Mouse (Mus musculus): ENCODE results near the gene Kcng3. TPM values are rescaled to one million over a fixed set of nuclear protein-coding genes. Genes with fewer than 3 reads are reported as not detected.

Gene Kcng3
- polyA plus RNA-seq (2014; fragmentation: Nextera tagmentation; extraction: Ambion mirVana), result not detected in 2 replicates

DNA sequence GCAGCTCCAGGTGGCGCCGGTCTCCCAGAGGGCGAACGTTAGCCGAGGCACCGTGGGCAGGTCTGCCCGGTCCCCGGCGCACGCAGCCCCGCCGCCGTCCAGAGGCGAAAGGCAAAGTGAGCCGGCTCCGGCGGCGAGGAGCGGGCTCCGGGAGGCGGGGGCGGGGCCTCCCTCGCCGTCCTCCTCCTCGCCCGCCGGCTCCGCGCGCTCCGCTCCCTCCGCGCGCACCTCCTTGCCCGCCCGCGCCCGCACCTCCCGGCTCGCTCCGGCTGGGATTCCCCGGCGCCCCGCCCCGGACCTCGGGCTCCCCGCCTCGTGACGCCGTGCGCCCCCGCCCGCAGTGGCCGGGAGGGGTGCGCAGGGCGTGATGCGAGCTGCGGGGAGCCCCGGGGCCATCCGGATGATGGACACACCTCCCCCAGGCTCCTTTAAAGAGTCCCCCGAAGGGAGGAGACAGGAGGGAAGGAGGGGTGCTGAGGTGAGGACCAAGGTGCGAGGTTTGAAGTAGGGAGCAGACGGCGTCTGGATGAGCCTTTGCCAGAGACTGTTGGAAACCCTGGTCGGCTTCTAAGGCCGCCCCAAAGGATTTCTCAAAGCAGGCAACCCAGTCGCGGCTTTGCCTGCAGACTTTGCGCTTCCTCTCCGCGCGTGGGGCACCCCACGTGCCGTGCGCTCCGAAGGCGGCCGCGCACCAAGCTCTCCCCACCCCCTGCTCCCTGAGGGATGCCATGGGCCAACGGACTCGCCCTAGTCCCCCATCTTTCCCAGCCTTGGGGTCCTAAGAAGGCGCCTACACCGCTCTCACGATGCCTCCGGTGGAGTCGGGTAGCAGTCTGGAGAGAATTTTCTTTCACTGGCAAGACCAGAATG is at the start of gene Kcng3:
TSS of gene Kcng3 (minus strand) at position 113 of the 870 bp plus-strand sequence.
- H3K4me3 ChIP-seq (ENCODE audit: low read depth, low read length), result peak within 1 kb of the TSS; percentile 57
- no peaks in the 10 kb centered on the region for H3K36me3 ChIP-seq (ENCODE audit: control insufficient read depth, insufficient read depth, low read length)
- H3K4me1 ChIP-seq (ENCODE audit: control insufficient read depth, insufficient read depth, low read length), result peaks cover 14% of the 10 kb centered on the region; the same call in 1 of the 2 replicates
- peak within 1 kb of the TSS; percentile 43; the same call in 1 of the 2 replicates for H3K9ac ChIP-seq (ENCODE audit: low read depth, low read length)
- peak within 1 kb of the TSS; percentile 88 for H3K4me2 ChIP-seq
- under 1% methylated on average over 70 of the region's 86 CpGs for WGBS (ENCODE audit: insufficient replicate concordance)
- H3K27me3 ChIP-seq (ENCODE audit: control insufficient read depth, insufficient read depth, low read length), result peaks cover 55% of the 10 kb centered on the region
- peak; percentile 52 for ATAC-seq (replicated peaks; ENCODE audit: insufficient number of reproducible peaks, low FRiP score, low TSS enrichment)
- no peak within 1 kb of the TSS for H3K27ac ChIP-seq (ENCODE audit: low read depth, low read length)
- H3K9me3 ChIP-seq (replicated peaks; ENCODE audit: control insufficient read depth, low read length), result no peaks in the 10 kb centered on the region

DNA sequence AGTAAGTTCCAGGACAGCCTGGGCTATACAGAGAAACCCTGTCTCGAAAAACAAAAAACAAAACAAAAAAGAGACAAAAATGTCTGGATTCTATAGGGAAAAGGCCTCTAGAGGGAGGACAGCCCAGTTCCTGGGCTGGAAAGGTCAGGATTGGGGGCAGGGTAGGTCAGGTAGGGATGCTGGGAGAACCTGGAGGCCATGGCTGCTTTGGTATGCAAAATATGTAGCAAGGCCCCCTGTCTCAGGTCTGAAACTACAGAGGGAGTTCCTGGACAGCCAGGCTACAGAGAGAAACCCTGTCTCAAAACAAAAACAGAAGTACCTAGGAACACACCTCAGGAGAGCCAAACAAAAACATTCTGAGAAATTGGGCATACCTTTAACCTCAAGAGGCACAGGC is 45.7 kb upstream of the Kcng3 start:
- no peak overlapping the region for H3K4me2 ChIP-seq
- no peak for ATAC-seq (replicated peaks; ENCODE audit: insufficient number of reproducible peaks, low FRiP score, low TSS enrichment)
- H3K36me3 ChIP-seq (ENCODE audit: control insufficient read depth, insufficient read depth, low read length), result no peaks in the 10 kb centered on the region
- H3K27me3 ChIP-seq (ENCODE audit: control insufficient read depth, insufficient read depth, low read length), result no peaks in the 10 kb centered on the region
- H3K27ac ChIP-seq (ENCODE audit: low read depth, low read length), result no peak overlapping the region
- H3K4me3 ChIP-seq (ENCODE audit: low read depth, low read length), result no peak overlapping the region
- no peaks in the 10 kb centered on the region for H3K4me1 ChIP-seq (ENCODE audit: control insufficient read depth, insufficient read depth, low read length)
- 83% methylated on average over 1 of the region's 1 CpGs for WGBS (ENCODE audit: insufficient replicate concordance)
- no peaks in the 10 kb centered on the region for H3K9me3 ChIP-seq (replicated peaks; ENCODE audit: control insufficient read depth, low read length)
- no peak overlapping the region for H3K9ac ChIP-seq (ENCODE audit: low read depth, low read length)

DNA sequence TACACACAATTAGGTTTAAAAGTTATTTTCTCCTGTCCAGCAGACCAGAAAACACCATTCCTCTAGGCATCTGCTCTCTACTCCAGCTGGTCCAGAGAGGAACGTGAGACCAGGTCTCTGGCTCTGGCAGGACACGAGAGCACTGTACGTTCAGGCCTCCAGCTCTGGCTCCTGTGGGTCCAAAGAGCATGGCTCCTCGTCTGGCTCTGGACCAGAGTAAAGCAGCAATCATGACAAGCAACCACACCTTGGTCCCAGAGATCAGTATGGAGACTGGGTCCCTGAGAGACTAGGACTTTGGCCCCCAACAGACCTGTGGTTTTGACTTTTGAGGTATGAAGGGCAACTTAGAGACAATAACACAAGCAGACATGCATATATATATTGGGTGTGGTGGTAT is 41.0 kb upstream of the Kcng3 start:
- Histone ChIP-seq H3K9ac (ENCODE audit: low read depth, low read length) (no peak overlapping the region), H3K4me3 (ENCODE audit: low read depth, low read length) (no peak overlapping the region), H3K9me3 (replicated peaks; ENCODE audit: control insufficient read depth, low read length) (no peaks in the 10 kb centered on the region), H3K4me2 (no peak overlapping the region), H3K27ac (ENCODE audit: low read depth, low read length) (no peak overlapping the region), H3K27me3 (ENCODE audit: control insufficient read depth, insufficient read depth, low read length) (no peaks in the 10 kb centered on the region), H3K36me3 (ENCODE audit: control insufficient read depth, insufficient read depth, low read length) (no peaks in the 10 kb centered on the region), H3K4me1 (ENCODE audit: control insufficient read depth, insufficient read depth, low read length) (no peaks in the 10 kb centered on the region)
- ATAC-seq (replicated peaks; ENCODE audit: insufficient number of reproducible peaks, low FRiP score, low TSS enrichment), result no peak
- WGBS (ENCODE audit: insufficient replicate concordance), result 74% methylated on average over 4 of the region's 4 CpGs

DNA sequence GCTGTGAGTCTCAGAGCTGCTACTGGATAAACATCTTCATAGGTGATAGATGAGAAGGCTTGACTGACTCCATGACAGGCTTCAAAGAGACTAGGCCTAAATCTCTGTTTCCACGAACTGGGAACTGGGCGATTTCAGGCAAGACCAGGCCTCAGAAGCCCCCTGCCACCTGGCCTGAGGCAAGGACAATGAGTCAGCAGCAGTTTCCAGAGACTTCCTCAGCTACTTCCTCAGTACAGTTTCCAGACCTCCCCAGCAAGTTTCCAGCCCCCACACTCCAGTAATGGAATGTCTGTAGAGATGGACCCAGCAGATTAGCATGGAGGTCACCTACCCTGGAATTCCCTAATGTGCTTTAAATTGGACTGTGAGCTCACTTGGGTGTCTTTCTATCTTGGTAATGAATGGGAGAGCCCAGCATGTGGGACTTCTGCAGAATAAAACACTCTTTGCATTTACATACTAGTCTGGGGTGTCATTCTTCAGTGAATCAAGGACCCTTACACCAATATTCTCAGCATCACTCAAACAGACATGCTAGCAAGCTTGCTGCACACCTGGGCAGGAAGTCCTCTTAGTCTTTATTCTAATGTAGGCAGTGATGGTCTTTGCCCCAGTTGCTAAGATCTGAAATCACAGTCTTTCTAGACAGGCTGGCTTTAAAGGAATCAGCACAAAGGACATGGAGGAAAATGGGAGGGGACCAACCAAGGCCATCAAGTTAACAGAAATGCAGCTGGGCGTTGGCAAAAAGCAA is 36.4 kb upstream of the Kcng3 start:
- Histone ChIP-seq H3K9ac (ENCODE audit: low read depth, low read length) (no peak overlapping the region), H3K27ac (ENCODE audit: low read depth, low read length) (no peak overlapping the region), H3K27me3 (ENCODE audit: control insufficient read depth, insufficient read depth, low read length) (no peaks in the 10 kb centered on the region), H3K4me3 (ENCODE audit: low read depth, low read length) (no peak overlapping the region), H3K4me2 (no peak overlapping the region), H3K9me3 (replicated peaks; ENCODE audit: control insufficient read depth, low read length) (no peaks in the 10 kb centered on the region), H3K4me1 (ENCODE audit: control insufficient read depth, insufficient read depth, low read length) (no peaks in the 10 kb centered on the region), H3K36me3 (ENCODE audit: control insufficient read depth, insufficient read depth, low read length) (no peaks in the 10 kb centered on the region)
- WGBS (ENCODE audit: insufficient replicate concordance), result 69% methylated on average over 3 of the region's 3 CpGs
- ATAC-seq (replicated peaks; ENCODE audit: insufficient number of reproducible peaks, low FRiP score, low TSS enrichment), result no peak

DNA sequence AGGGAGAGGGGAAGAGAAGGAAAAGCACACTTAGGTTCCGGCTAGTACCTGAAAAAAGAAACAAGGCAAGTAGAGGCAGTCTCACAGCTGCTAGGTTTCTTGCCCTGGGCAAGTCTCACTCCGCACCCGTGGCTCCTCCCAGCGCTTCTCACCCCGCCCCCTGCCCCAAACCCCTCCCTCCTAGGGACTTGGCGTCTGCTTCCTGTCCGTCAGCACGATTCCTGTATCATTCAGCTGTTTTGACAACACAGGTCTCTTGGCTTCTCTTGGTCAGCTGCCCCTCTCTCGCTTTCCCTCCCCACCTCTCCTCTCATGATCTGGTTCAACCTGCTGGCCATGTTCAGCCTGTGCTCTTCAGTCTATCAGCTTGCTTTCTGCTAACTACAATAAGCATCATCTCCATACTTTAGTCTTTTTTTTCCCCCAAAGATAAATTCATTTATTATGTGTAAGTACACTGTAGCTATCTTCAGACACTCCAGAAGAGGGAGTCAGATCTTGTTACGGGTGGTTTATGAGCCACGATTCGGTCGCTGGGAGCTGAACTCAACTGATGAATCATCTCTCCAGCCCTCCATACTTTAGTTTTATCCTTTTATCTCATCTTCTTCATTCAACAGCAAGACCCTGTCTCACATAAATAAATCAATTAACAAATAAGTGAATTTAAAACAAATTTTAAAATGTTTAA is 35.0 kb upstream of the Kcng3 start:
- peak; percentile 65; the same call in 1 of the 2 replicates for ATAC-seq (replicated peaks; ENCODE audit: insufficient number of reproducible peaks, low FRiP score, low TSS enrichment)
- peak overlapping the region; percentile 17; the same call in 1 of the 2 replicates for H3K4me2 ChIP-seq
- H3K4me1 ChIP-seq (ENCODE audit: control insufficient read depth, insufficient read depth, low read length), result no peaks in the 10 kb centered on the region
- no peak overlapping the region for H3K9ac ChIP-seq (ENCODE audit: low read depth, low read length)
- WGBS (ENCODE audit: insufficient replicate concordance), result 39% methylated on average over 13 of the region's 13 CpGs
- H3K27me3 ChIP-seq (ENCODE audit: control insufficient read depth, insufficient read depth, low read length), result no peaks in the 10 kb centered on the region
- H3K27ac ChIP-seq (ENCODE audit: low read depth, low read length), result no peak overlapping the region
- H3K36me3 ChIP-seq (ENCODE audit: control insufficient read depth, insufficient read depth, low read length), result no peaks in the 10 kb centered on the region
- H3K9me3 ChIP-seq (replicated peaks; ENCODE audit: control insufficient read depth, low read length), result no peaks in the 10 kb centered on the region
- no peak overlapping the region for H3K4me3 ChIP-seq (ENCODE audit: low read depth, low read length)

DNA sequence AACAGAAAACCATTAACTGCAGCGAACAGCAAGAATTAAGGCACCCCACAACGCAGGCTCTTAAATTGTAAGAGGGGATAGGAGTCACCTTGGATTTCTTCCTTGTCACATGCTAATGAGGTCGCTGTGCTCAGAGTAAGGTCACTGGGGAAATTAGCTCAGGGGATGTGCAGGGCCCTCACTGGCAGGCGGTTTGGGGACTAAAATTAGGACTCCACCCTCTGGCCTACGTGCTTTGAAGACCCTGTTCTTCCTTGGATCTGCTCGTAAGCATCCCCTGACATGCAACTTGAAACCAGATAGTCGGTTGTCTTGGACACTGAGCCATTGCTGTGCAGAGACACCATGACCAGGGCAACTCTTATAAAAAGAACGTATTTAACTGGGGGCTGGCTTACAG is 33.1 kb upstream of the Kcng3 start:
- no peaks in the 10 kb centered on the region for H3K9me3 ChIP-seq (replicated peaks; ENCODE audit: control insufficient read depth, low read length)
- H3K36me3 ChIP-seq (ENCODE audit: control insufficient read depth, insufficient read depth, low read length), result no peaks in the 10 kb centered on the region
- H3K9ac ChIP-seq (ENCODE audit: low read depth, low read length), result no peak overlapping the region
- H3K27ac ChIP-seq (ENCODE audit: low read depth, low read length), result no peak overlapping the region
- H3K4me2 ChIP-seq, result no peak overlapping the region
- no peak overlapping the region for H3K4me3 ChIP-seq (ENCODE audit: low read depth, low read length)
- no peaks in the 10 kb centered on the region for H3K4me1 ChIP-seq (ENCODE audit: control insufficient read depth, insufficient read depth, low read length)
- H3K27me3 ChIP-seq (ENCODE audit: control insufficient read depth, insufficient read depth, low read length), result no peaks in the 10 kb centered on the region
- WGBS (ENCODE audit: insufficient replicate concordance), result 53% methylated on average over 8 of the region's 8 CpGs
- no peak for ATAC-seq (replicated peaks; ENCODE audit: insufficient number of reproducible peaks, low FRiP score, low TSS enrichment)

DNA sequence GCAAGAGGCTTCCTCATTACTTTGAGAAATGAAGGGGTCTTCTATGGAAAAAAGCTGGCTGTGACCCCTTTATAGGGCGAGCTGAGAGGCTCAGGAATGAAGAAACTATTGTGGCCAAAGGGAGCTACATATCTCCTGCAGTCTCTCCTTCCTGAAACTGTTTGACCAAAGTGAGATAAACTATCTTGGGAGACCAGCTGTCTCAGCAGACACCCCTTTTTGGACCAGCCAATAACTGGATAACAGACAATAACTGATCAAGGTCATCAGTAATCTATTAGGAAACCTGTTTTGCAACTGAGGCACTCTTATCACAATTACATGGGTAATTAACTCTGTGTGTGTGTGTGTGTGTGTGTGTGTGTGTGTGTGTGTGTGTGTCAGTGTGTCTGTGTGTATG is 27.2 kb upstream of the Kcng3 start:
- Histone ChIP-seq H3K4me1 (ENCODE audit: control insufficient read depth, insufficient read depth, low read length) (no peaks in the 10 kb centered on the region), H3K36me3 (ENCODE audit: control insufficient read depth, insufficient read depth, low read length) (no peaks in the 10 kb centered on the region), H3K27ac (ENCODE audit: low read depth, low read length) (0 out of 2 replicates have a peak overlapping the region, but pooled peaks have one; percentile 10), H3K4me3 (ENCODE audit: low read depth, low read length) (no peak overlapping the region), H3K27me3 (ENCODE audit: control insufficient read depth, insufficient read depth, low read length) (no peaks in the 10 kb centered on the region), H3K4me2 (no peak overlapping the region), H3K9ac (ENCODE audit: low read depth, low read length) (no peak overlapping the region), H3K9me3 (replicated peaks; ENCODE audit: control insufficient read depth, low read length) (no peaks in the 10 kb centered on the region)
- 46% methylated on average over 1 of the region's 1 CpGs for WGBS (ENCODE audit: insufficient replicate concordance)
- peak; percentile 68 for ATAC-seq (replicated peaks; ENCODE audit: insufficient number of reproducible peaks, low FRiP score, low TSS enrichment)

DNA sequence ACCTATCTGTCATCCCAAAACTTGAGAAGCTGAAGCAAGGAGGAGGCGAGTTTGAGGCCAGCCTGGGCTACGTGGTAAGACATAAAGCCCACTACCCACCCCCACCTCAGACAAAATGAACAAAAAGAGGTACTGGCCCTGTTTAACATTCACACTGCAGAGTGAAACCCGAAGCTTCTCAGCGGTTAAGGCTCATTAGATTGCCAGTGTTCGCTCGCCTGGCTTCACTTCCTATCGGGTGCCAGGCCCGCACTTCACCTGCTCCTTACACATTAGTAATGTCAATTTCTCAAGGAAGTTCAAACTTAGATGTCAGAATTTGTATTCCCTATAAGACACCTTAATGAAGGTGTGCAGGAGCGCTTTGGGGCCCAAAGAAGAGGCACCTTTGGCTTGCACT is 25.7 kb upstream of the Kcng3 start:
- no peak for ATAC-seq (replicated peaks; ENCODE audit: insufficient number of reproducible peaks, low FRiP score, low TSS enrichment)
- Histone ChIP-seq H3K27me3 (ENCODE audit: control insufficient read depth, insufficient read depth, low read length) (no peaks in the 10 kb centered on the region), H3K4me1 (ENCODE audit: control insufficient read depth, insufficient read depth, low read length) (no peaks in the 10 kb centered on the region), H3K36me3 (ENCODE audit: control insufficient read depth, insufficient read depth, low read length) (no peaks in the 10 kb centered on the region), H3K9me3 (replicated peaks; ENCODE audit: control insufficient read depth, low read length) (no peaks in the 10 kb centered on the region), H3K27ac (ENCODE audit: low read depth, low read length) (no peak overlapping the region), H3K4me3 (ENCODE audit: low read depth, low read length) (no peak overlapping the region), H3K4me2 (no peak overlapping the region), H3K9ac (ENCODE audit: low read depth, low read length) (no peak overlapping the region)
- 82% methylated on average over 9 of the region's 9 CpGs for WGBS (ENCODE audit: insufficient replicate concordance)
